Mouse (Mus musculus): ENCODE measurements around the gene Emg1. TPM values are rescaled to one million over a fixed set of nuclear protein-coding genes. Genes with fewer than 3 reads are reported as not detected.

Emg1 gene
- total and polyA plus RNA-seq, 3 experiments = 51.8 to 78.8 (median 71.4) TPM

DNA sequence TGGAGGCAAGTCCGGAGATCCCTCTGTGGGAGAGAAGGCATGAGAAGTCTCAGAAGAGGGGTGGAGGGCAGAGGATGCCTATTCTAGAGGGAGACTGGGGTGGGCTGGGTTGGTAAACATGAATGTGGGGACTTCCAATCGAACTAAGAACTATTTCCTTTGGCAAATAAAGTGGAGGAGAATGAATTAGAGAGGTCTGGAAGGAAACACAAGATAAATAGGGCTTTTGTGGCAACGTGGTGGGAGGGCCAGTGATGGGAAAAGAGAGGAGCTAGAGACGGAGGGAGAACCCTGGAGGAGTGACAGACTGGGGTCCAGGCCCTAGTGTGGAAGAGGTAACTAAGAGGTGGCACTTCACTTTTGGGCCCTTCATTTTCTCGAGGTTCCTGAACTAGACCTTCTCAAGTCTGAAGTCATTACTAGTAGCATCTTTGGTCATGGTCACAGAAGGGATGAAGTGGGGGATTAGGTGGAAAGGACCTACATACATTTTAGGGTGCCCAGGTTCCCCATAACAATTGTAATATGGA, 45.4 kb upstream of the Emg1 start:
- Histone ChIP-seq H3K36me3 (ENCODE audit: control insufficient read depth, insufficient read depth, low read length) (no peaks in the 10 kb centered on the region), H3K4me1 (ENCODE audit: control insufficient read depth, insufficient read depth, low read length) (peaks cover 8% of the 10 kb centered on the region), H3K9ac (ENCODE audit: low read depth, low read length) (peak overlapping the region; percentile 99), H3K27me3 (ENCODE audit: control insufficient read depth, insufficient read depth, low read length) (no peaks in the 10 kb centered on the region), H3K79me2 (replicated peaks; ENCODE audit: control insufficient read depth, insufficient read depth, low read length) (0 out of 2 replicates have a peak, but pooled peaks cover 1% of the 10 kb centered on the region), H3K27ac (peak overlapping the region; percentile 85), H3K4me3 (peak overlapping the region; percentile 65)
- no peak for TF ChIP-seq CTCF (IDR thresholded peaks at IDR 0.05)
- TF ChIP-seq EP300 (IDR thresholded peaks at IDR 0.05; ENCODE audit: insufficient read depth, low read depth, low read length) = no peak
- TF ChIP-seq POLR2A (IDR thresholded peaks at IDR 0.05; ENCODE audit: insufficient read depth, low read depth, low read length) = no peak
- 26% methylated on average over 5 of the region's 5 CpGs for WGBS
- no peak for DNase-seq
- intact Hi-C loops (cut with DNase I) = loop anchor here (2.0 to 5.0 kb wide), 3 partner anchors 45 to 265 kb away; partner anchors contain the start of genes C1ra, C1rl, Emg1 and Phb2

DNA sequence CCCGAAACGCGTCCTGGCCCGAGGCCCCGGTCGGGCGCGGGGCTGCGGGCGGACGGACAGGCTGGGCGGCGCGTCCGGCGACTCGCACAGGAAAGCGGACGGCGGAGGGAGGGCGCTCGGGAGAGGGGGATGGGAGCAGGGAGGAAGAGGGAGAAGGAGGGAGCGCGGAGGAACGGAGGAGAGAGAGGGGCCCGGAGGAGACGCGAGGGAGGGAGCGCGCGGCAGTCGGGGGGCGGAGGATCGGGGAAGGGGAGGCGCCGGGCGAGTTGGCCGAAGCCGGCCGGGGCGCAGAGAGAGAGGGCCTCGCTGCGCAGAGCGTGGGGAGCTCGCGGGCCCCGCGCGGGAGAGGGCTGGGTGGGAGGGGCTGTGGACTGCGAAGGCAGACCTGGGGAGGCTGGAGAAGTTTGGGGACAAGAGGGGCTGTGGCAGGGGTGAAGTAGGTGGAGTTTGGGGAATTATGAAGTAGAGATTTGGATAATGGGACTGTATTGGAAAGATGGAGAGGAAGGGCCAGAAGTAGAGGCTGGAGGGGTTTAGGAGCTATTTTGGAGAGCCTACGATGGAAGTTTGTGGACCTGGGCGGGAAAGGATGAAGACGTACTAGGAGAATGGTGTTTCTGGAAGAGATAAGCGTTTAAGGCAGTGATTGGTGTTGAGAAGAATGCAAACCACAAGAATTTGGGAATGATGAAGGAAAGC, 44.8 kb upstream of the Emg1 start:
- WGBS = under 1% methylated on average over 47 of the region's 54 CpGs
- TF ChIP-seq POLR2A (IDR thresholded peaks at IDR 0.05; ENCODE audit: insufficient read depth, low read depth, low read length) (peak; percentile 38), CTCF (IDR thresholded peaks at IDR 0.05) (no peak), EP300 (IDR thresholded peaks at IDR 0.05; ENCODE audit: insufficient read depth, low read depth, low read length) (no peak)
- no peaks in the 10 kb centered on the region for H3K36me3 ChIP-seq (ENCODE audit: control insufficient read depth, insufficient read depth, low read length)
- 0 out of 2 replicates have a peak, but pooled peaks cover 1% of the 10 kb centered on the region for H3K79me2 ChIP-seq (replicated peaks; ENCODE audit: control insufficient read depth, insufficient read depth, low read length)
- H3K4me1 ChIP-seq (ENCODE audit: control insufficient read depth, insufficient read depth, low read length) = peaks cover 8% of the 10 kb centered on the region
- no peaks in the 10 kb centered on the region for H3K27me3 ChIP-seq (ENCODE audit: control insufficient read depth, insufficient read depth, low read length)
- DNase-seq = peak; percentile 89
- peak overlapping the region; percentile 85 for H3K27ac ChIP-seq
- H3K4me3 ChIP-seq = peak overlapping the region; percentile 65
- peak overlapping the region; percentile 99 for H3K9ac ChIP-seq (ENCODE audit: low read depth, low read length)
- intact Hi-C loops (cut with DNase I) = loop anchor here (1.0 to 5.0 kb wide), 5 partner anchors 12 to 264 kb away; partner anchors contain the start of genes C1ra, C1rl, Emg1 and Grcc10

GRCm38 (mm10) chr6:124755831-124756595, 44.0 kb upstream of the Emg1 start, which contains the start of the genes Gm45234 and Atn1:
Gene Gm45234, minus strand, starts transcription at chr6:124756021.
Gene Atn1, minus strand, starts transcription at chr6:124756524.
- peak within 1 kb of the TSS; percentile 65 for H3K4me3 ChIP-seq
- no peaks in the 10 kb centered on the region for H3K27me3 ChIP-seq (ENCODE audit: control insufficient read depth, insufficient read depth, low read length)
- intact Hi-C loops (cut with DNase I) = loop anchor here (1.0 to 5.0 kb wide), 6 partner anchors 11 to 264 kb away; partner anchors contain the start of genes C1ra, C1rl, Emg1 and Grcc10
- WGBS = 2% methylated on average over 43 of the region's 100 CpGs
- H3K36me3 ChIP-seq (ENCODE audit: control insufficient read depth, insufficient read depth, low read length) = no peaks in the 10 kb centered on the region
- no peak for TF ChIP-seq EP300 (IDR thresholded peaks at IDR 0.05; ENCODE audit: insufficient read depth, low read depth, low read length)
- no peak for TF ChIP-seq POLR2A (IDR thresholded peaks at IDR 0.05; ENCODE audit: insufficient read depth, low read depth, low read length)
- TF ChIP-seq CTCF (IDR thresholded peaks at IDR 0.05) = no peak
- peaks cover 8% of the 10 kb centered on the region for H3K4me1 ChIP-seq (ENCODE audit: control insufficient read depth, insufficient read depth, low read length)
- H3K27ac ChIP-seq = peak within 1 kb of the TSS; percentile 85
- peak within 1 kb of the TSS; percentile 99 for H3K9ac ChIP-seq (ENCODE audit: low read depth, low read length)
- peak; percentile 82 to 86 for DNase-seq
- H3K79me2 ChIP-seq (replicated peaks; ENCODE audit: control insufficient read depth, insufficient read depth, low read length) = 0 out of 2 replicates have a peak, but pooled peaks cover 1% of the 10 kb centered on the region

DNA sequence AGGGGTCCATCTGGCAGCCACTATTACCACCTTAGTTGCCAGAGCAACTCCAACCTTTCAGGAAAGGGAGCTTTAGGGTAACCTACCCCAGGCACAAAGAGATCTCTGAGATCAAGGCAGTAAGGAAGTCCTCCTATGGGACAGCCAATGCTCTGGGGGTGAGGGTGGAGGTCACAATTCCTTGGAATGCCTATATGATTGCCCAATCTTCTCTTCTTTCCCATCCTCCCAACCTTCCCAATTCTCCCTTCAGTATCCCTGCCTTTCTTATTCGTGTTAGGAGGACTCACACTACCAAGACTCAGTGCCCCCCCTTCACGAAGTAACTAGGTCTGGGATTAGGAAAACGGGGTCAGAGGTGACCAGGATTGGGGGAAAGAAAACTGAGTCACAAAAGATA, 43.3 kb upstream of the Emg1 start:
- DNase-seq = no peak
- TF ChIP-seq CTCF (IDR thresholded peaks at IDR 0.05) (no peak), POLR2A (IDR thresholded peaks at IDR 0.05; ENCODE audit: insufficient read depth, low read depth, low read length) (no peak), EP300 (IDR thresholded peaks at IDR 0.05; ENCODE audit: insufficient read depth, low read depth, low read length) (no peak)
- WGBS = 9% methylated on average over 3 of the region's 3 CpGs
- H3K4me3 ChIP-seq = peak overlapping the region; percentile 65
- peak overlapping the region; percentile 85 for H3K27ac ChIP-seq
- H3K79me2 ChIP-seq (replicated peaks; ENCODE audit: control insufficient read depth, insufficient read depth, low read length) = 0 out of 2 replicates have a peak, but pooled peaks cover 1% of the 10 kb centered on the region
- peaks cover 8% of the 10 kb centered on the region for H3K4me1 ChIP-seq (ENCODE audit: control insufficient read depth, insufficient read depth, low read length)
- intact Hi-C loops (cut with DNase I) = loop anchor here (1.0 to 5.0 kb wide), 3 partner anchors 93 to 263 kb away; partner anchors contain the start of genes C1ra and C1rl
- no peaks in the 10 kb centered on the region for H3K36me3 ChIP-seq (ENCODE audit: control insufficient read depth, insufficient read depth, low read length)
- no peak overlapping the region; the same call in 1 of the 2 replicates for H3K9ac ChIP-seq (ENCODE audit: low read depth, low read length)
- no peaks in the 10 kb centered on the region for H3K27me3 ChIP-seq (ENCODE audit: control insufficient read depth, insufficient read depth, low read length)

- H3K36me3 ChIP-seq (ENCODE audit: control insufficient read depth, insufficient read depth, low read length) = no peaks in the 10 kb centered on the region
- TF ChIP-seq POLR2A (IDR thresholded peaks at IDR 0.05; ENCODE audit: insufficient read depth, low read depth, low read length) (no peak), EP300 (IDR thresholded peaks at IDR 0.05; ENCODE audit: insufficient read depth, low read depth, low read length) (no peak), CTCF (IDR thresholded peaks at IDR 0.05) (no peak)
- H3K79me2 ChIP-seq (replicated peaks; ENCODE audit: control insufficient read depth, insufficient read depth, low read length) = 0 out of 2 replicates have a peak, but pooled peaks cover 1% of the 10 kb centered on the region
- no peak overlapping the region for H3K4me3 ChIP-seq
- no peak for DNase-seq
- WGBS = 73% methylated on average over 2 of the region's 2 CpGs
- H3K27ac ChIP-seq = no peak overlapping the region
- no peak overlapping the region for H3K9ac ChIP-seq (ENCODE audit: low read depth, low read length)
- H3K27me3 ChIP-seq (ENCODE audit: control insufficient read depth, insufficient read depth, low read length) = no peaks in the 10 kb centered on the region
- intact Hi-C loops (cut with DNase I) = no loop called here
- peaks cover 8% of the 10 kb centered on the region; the same call in 1 of the 2 replicates for H3K4me1 ChIP-seq (ENCODE audit: control insufficient read depth, insufficient read depth, low read length)
Measured at GRCm38 (mm10) chr6:124753861-124754260, 41.9 kb upstream of the Emg1 start.

Measured in heart, adult 2 months (tissue).